Mouse (Mus musculus): ENCODE results near the gene Nek9.

DNA sequence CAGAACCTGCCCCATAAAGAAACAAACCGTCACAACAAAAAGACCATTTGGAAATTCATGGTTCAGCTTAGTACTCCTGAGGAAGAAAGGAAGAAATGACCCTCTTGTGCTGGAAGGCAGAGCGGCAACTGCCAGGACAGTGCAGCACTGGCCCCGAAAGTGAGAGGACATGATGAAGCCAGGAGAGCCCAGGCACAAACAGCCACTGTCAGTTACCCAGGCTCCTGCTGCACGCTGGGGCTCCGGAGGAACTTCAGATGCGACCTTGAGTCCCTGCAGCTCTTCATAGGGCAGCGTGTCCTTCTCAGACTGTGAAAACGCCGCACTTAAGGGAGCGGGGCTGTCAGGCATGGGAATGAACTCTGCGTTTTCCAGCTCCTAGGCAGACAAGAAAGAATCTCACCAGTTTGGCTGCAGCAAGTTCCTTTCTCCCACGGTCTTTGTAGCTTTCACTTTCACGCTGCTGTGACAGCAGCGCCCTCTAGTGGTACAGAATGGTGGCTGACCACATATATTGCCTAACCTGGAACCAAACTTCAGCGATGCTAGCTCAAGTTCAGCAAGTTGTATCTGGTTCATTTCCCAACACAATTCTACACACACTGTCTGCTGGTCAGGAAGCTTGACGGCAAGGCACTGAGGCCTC, 33.8 kb downstream of the Nek9 start:
- TF ChIP-seq CTCF (IDR thresholded peaks at IDR 0.05; ENCODE audit: extremely low read depth, insufficient read depth, low read length) (peak; percentile 99), POLR2A (IDR thresholded peaks at IDR 0.05; ENCODE audit: extremely low read depth, insufficient read depth, low read length) (no peak)
